ENCODE assay signal across 14 mouse cellular contexts in the genomic region with DNA sequence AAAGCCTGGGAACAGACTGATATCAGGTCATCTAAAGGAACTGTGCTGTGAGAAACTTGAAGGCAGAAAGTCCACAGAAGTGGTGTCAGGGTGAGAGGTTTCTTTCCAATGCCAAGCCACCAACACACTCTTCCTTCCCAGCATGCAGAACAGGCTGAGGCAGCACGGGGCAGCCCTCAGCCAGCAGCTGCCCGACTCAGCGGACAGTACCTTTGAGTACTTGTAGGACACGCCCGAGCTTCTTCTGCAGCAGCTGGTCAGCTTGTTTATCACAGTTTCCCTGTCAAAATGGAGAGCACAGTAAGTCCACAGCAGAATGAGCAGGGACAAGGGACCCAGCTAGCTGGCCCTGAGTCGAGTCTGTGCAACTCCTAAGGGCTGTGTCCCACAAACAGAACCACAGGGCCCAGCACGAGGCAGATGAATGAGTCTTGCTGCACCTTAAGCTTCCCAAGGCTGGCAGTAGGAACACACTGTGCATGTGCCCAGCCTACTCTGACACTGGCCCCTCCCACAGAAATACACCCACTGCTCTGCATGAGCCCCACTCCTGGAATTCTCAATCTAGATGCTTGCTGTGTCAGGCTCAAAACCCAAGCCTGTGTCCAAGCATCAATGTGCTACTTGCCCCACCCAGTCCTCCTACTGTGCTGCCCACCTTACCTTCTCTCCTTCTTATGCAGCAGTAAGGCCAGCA. TPM values are rescaled to one million over a fixed set of nuclear protein-coding genes. Genes with fewer than 3 reads are reported as not detected.
"Had no signal": no experiment of that assay in that cellular context is flagged by ENCODE, and none has a peak within 500 bp of the region (broad histone marks: within the 10 kb centered on the region; RNA-seq: fewer than 3 reads in every experiment).

No protein-coding gene starts in this region.

- DNase-seq: lung, postnatal 4 days; midbrain, embryonic 14.5 days; right cerebral cortex, adult 18-20 months; right cerebral cortex, postnatal 25 days; thymus, postnatal 36 days had no signal

- H3K4me2 ChIP-seq: limb, embryonic 13.5 days; neural tube, embryonic 15.5 days had no signal

- H3K9ac ChIP-seq: limb, embryonic 13.5 days; liver, embryonic 14.5 days; neural tube, embryonic 15.5 days had no signal

- H3K27me3 ChIP-seq: limb, embryonic 13.5 days; neural tube, embryonic 15.5 days had no signal

- H3K4me1 ChIP-seq: midbrain, embryonic 10.5 days; neural tube, embryonic 15.5 days had no signal

- H3K27ac ChIP-seq: limb, embryonic 13.5 days; liver, embryonic 14.5 days; midbrain, embryonic 10.5 days; neural tube, embryonic 15.5 days had no signal

- H3K4me3 ChIP-seq: limb, embryonic 13.5 days; midbrain, embryonic 10.5 days; myocyte; neural tube, embryonic 15.5 days had no signal

- H3K9me3 ChIP-seq: limb, embryonic 13.5 days; midbrain, embryonic 10.5 days; neural tube, embryonic 15.5 days had no signal

RNA-seq across cellular contexts. Expression of gene Slc22a1, which starts 9.4 kb away (rescaled TPM):
- total RNA-seq: layer of hippocampus, adult 8-10 months; layer of hippocampus, postnatal 14 days; megakaryocyte, adult 5-6 weeks had no signal
- polyA plus RNA-seq: midbrain, embryonic 10.5 days; midbrain, embryonic 14.5 days; myocyte; neural tube, embryonic 11.5 days; neural tube, embryonic 15.5 days had no signal
